Mouse (Mus musculus): Measurements from ENCODE around the gene Tmem150a. TPM values are rescaled to one million over a fixed set of nuclear protein-coding genes. Genes with fewer than 3 reads are reported as not detected.

Gene Tmem150a
- polyA plus RNA-seq, 1 experiment from 2014 or later = 16.4 TPM

GRCm38 (mm10) chr6:72347166-72347941 is 7.9 kb upstream of the Tmem150a start, which contains the start of gene 0610030E20Rik:
0610030E20Rik (plus strand) TSS chr6:72347317.
- H3K27ac ChIP-seq (ENCODE audit: low read length) = peak within 1 kb of the TSS; percentile 93
- peak within 1 kb of the TSS; percentile 88 for H3K4me3 ChIP-seq (ENCODE audit: low read length)
- peak; percentile 79 for ATAC-seq
- no peaks in the 10 kb centered on the region for H3K9me3 ChIP-seq (ENCODE audit: control insufficient read depth, low read length)
- peaks cover 24% of the 10 kb centered on the region for H3K4me1 ChIP-seq (ENCODE audit: control insufficient read depth, insufficient read depth, low read length)
- WGBS = under 1% methylated on average over 72 of the region's 72 CpGs
- H3K27me3 ChIP-seq (replicated peaks; ENCODE audit: control insufficient read depth, insufficient read depth, low read length) = no peaks in the 10 kb centered on the region
- H3K4me2 ChIP-seq (ENCODE audit: low read depth, low read length) = peak within 1 kb of the TSS; percentile 82
- H3K9ac ChIP-seq (ENCODE audit: low read depth, low read length) = peak within 1 kb of the TSS; percentile 98
- H3K36me3 ChIP-seq (ENCODE audit: control insufficient read depth, insufficient read depth, low read length) = peaks cover 8% of the 10 kb centered on the region; the same call in 1 of the 2 replicates

- Histone ChIP-seq H3K4me3 (ENCODE audit: low read length) (peak overlapping the region; percentile 88; the same call in 1 of the 2 replicates), H3K4me1 (ENCODE audit: control insufficient read depth, insufficient read depth, low read length) (peaks cover 24% of the 10 kb centered on the region)
Measured at GRCm38 (mm10) chr6:72348411-72348810, 6.8 kb upstream of the Tmem150a start.

GRCm38 (mm10) chr6:72350214-72350613 is 5.0 kb upstream of the Tmem150a start:
- no peak overlapping the region for H3K9ac ChIP-seq (ENCODE audit: low read depth, low read length)
- H3K4me3 ChIP-seq (ENCODE audit: low read length) = no peak overlapping the region
- H3K9me3 ChIP-seq (ENCODE audit: control insufficient read depth, low read length) = no peaks in the 10 kb centered on the region
- peaks cover 19% of the 10 kb centered on the region for H3K4me1 ChIP-seq (ENCODE audit: control insufficient read depth, insufficient read depth, low read length)
- ATAC-seq = no peak
- H3K27me3 ChIP-seq (replicated peaks; ENCODE audit: control insufficient read depth, insufficient read depth, low read length) = no peaks in the 10 kb centered on the region
- WGBS = 95% methylated on average over 2 of the region's 2 CpGs
- no peak overlapping the region for H3K4me2 ChIP-seq (ENCODE audit: low read depth, low read length)
- peaks cover 8% of the 10 kb centered on the region; the same call in 1 of the 2 replicates for H3K36me3 ChIP-seq (ENCODE audit: control insufficient read depth, insufficient read depth, low read length)
- no peak overlapping the region for H3K27ac ChIP-seq (ENCODE audit: low read length)

More at GRCm38 (mm10) chr6:72348411-72348810, 6.8 kb upstream of the Tmem150a start:
- Histone ChIP-seq H3K9ac (ENCODE audit: low read depth, low read length) (no peak overlapping the region), H3K27ac (ENCODE audit: low read length) (no peak overlapping the region), H3K27me3 (replicated peaks; ENCODE audit: control insufficient read depth, insufficient read depth, low read length) (no peaks in the 10 kb centered on the region), H3K36me3 (ENCODE audit: control insufficient read depth, insufficient read depth, low read length) (peaks cover 8% of the 10 kb centered on the region; the same call in 1 of the 2 replicates), H3K9me3 (ENCODE audit: control insufficient read depth, low read length) (no peaks in the 10 kb centered on the region), H3K4me2 (ENCODE audit: low read depth, low read length) (peak overlapping the region; percentile 82)
- ATAC-seq = no peak
- WGBS = 68% methylated on average over 10 of the region's 10 CpGs

GRCm38 (mm10) chr6:72352636-72353405 is 2.4 kb upstream of the Tmem150a start:
- Histone ChIP-seq H3K9me3 (ENCODE audit: control insufficient read depth, low read length) (no peaks in the 10 kb centered on the region), H3K4me3 (ENCODE audit: low read length) (no peak overlapping the region), H3K27ac (ENCODE audit: low read length) (no peak overlapping the region), H3K4me1 (ENCODE audit: control insufficient read depth, insufficient read depth, low read length) (peaks cover 31% of the 10 kb centered on the region), H3K36me3 (ENCODE audit: control insufficient read depth, insufficient read depth, low read length) (peaks cover 8% of the 10 kb centered on the region; the same call in 1 of the 2 replicates), H3K9ac (ENCODE audit: low read depth, low read length) (no peak overlapping the region), H3K4me2 (ENCODE audit: low read depth, low read length) (no peak overlapping the region), H3K27me3 (replicated peaks; ENCODE audit: control insufficient read depth, insufficient read depth, low read length) (no peaks in the 10 kb centered on the region)
- no peak for ATAC-seq
- 67% methylated on average over 5 of the region's 5 CpGs for WGBS

GRCm38 (mm10) chr6:72354025-72354424 is 1.2 kb upstream of the Tmem150a start:
- H3K9ac ChIP-seq (ENCODE audit: low read depth, low read length) = no peak overlapping the region
- no peaks in the 10 kb centered on the region for H3K9me3 ChIP-seq (ENCODE audit: control insufficient read depth, low read length)
- 73% methylated on average over 1 of the region's 1 CpGs for WGBS
- no peak overlapping the region for H3K4me2 ChIP-seq (ENCODE audit: low read depth, low read length)
- ATAC-seq = no peak
- peaks cover 30% of the 10 kb centered on the region for H3K4me1 ChIP-seq (ENCODE audit: control insufficient read depth, insufficient read depth, low read length)
- 0 out of 2 replicates have a peak, but pooled peaks cover 5% of the 10 kb centered on the region for H3K36me3 ChIP-seq (ENCODE audit: control insufficient read depth, insufficient read depth, low read length)
- H3K27me3 ChIP-seq (replicated peaks; ENCODE audit: control insufficient read depth, insufficient read depth, low read length) = no peaks in the 10 kb centered on the region
- no peak overlapping the region for H3K27ac ChIP-seq (ENCODE audit: low read length)
- no peak overlapping the region for H3K4me3 ChIP-seq (ENCODE audit: low read length)

GRCm38 (mm10) chr6:72356001-72356532 is 820 bp downstream of the Tmem150a start:
- Histone ChIP-seq H3K4me3 (ENCODE audit: low read length) (peak overlapping the region; percentile 67), H3K36me3 (ENCODE audit: control insufficient read depth, insufficient read depth, low read length) (0 out of 2 replicates have a peak, but pooled peaks cover 2% of the 10 kb centered on the region), H3K9ac (ENCODE audit: low read depth, low read length) (peak overlapping the region; percentile 73), H3K27me3 (replicated peaks; ENCODE audit: control insufficient read depth, insufficient read depth, low read length) (no peaks in the 10 kb centered on the region), H3K27ac (ENCODE audit: low read length) (no peak overlapping the region), H3K4me1 (ENCODE audit: control insufficient read depth, insufficient read depth, low read length) (peaks cover 45% of the 10 kb centered on the region), H3K9me3 (ENCODE audit: control insufficient read depth, low read length) (no peaks in the 10 kb centered on the region), H3K4me2 (ENCODE audit: low read depth, low read length) (peak overlapping the region; percentile 85)
- 39% methylated on average over 8 of the region's 8 CpGs for WGBS
- 0 out of 2 replicates have a peak, but pooled peaks have one; percentile 2 for ATAC-seq

GRCm38 (mm10) chr6:72357164-72358079 is 2.2 kb downstream of the Tmem150a start:
- Histone ChIP-seq H3K9me3 (ENCODE audit: control insufficient read depth, low read length) (no peaks in the 10 kb centered on the region), H3K27ac (ENCODE audit: low read length) (no peak overlapping the region; the same call in 1 of the 2 replicates), H3K4me1 (ENCODE audit: control insufficient read depth, insufficient read depth, low read length) (peaks cover 47% of the 10 kb centered on the region), H3K36me3 (ENCODE audit: control insufficient read depth, insufficient read depth, low read length) (0 out of 2 replicates have a peak, but pooled peaks cover 2% of the 10 kb centered on the region), H3K4me2 (ENCODE audit: low read depth, low read length) (no peak overlapping the region), H3K9ac (ENCODE audit: low read depth, low read length) (no peak overlapping the region), H3K27me3 (replicated peaks; ENCODE audit: control insufficient read depth, insufficient read depth, low read length) (no peaks in the 10 kb centered on the region), H3K4me3 (ENCODE audit: low read length) (no peak overlapping the region)
- ATAC-seq = no peak
- WGBS = 53% methylated on average over 5 of the region's 5 CpGs

- no peak overlapping the region for H3K27ac ChIP-seq (ENCODE audit: low read length)
- H3K9ac ChIP-seq (ENCODE audit: low read depth, low read length) = no peak overlapping the region
- ATAC-seq = no peak
Measured at GRCm38 (mm10) chr6:72358086-72358764, 3.0 kb downstream of the Tmem150a start.

More at GRCm38 (mm10) chr6:72358086-72358764, 3.0 kb downstream of the Tmem150a start:
- WGBS = 77% methylated on average over 10 of the region's 10 CpGs
- Histone ChIP-seq H3K9me3 (ENCODE audit: control insufficient read depth, low read length) (no peaks in the 10 kb centered on the region), H3K36me3 (ENCODE audit: control insufficient read depth, insufficient read depth, low read length) (0 out of 2 replicates have a peak, but pooled peaks cover 2% of the 10 kb centered on the region), H3K4me1 (ENCODE audit: control insufficient read depth, insufficient read depth, low read length) (peaks cover 47% of the 10 kb centered on the region), H3K27me3 (replicated peaks; ENCODE audit: control insufficient read depth, insufficient read depth, low read length) (no peaks in the 10 kb centered on the region), H3K4me2 (ENCODE audit: low read depth, low read length) (no peak overlapping the region), H3K4me3 (ENCODE audit: low read length) (no peak overlapping the region)

All from intestine, embryonic 16.5 days (tissue).